Mouse (Mus musculus) WW6 (cell line): ENCODE results near the gene Slc6a21.
"Not testable (repeated sequence)": the region's sequence is repeated elsewhere in the genome, so short reads cannot be mapped to it uniquely, and the experiment has no call there.

Source experiments
- DNase-seq: peaks from one replicate; pipeline ENCODE4 v3.0.0-alpha.2; 2013; ENCODE audit warnings: low read depth, low spot score

The Slc6a21 gene

GRCm38 (mm10) chr7:45255822-45256221, 21.5 kb upstream of the Slc6a21 start:
- DNase-seq, result not testable (repeated sequence)

GRCm38 (mm10) chr7:45257063-45257840, 20.1 kb upstream of the Slc6a21 start:
- no peak for DNase-seq

GRCm38 (mm10) chr7:45259281-45259680, 18.0 kb upstream of the Slc6a21 start:
- no peak for DNase-seq

- no peak for DNase-seq
Measured at GRCm38 (mm10) chr7:45262266-45262665, 15.0 kb upstream of the Slc6a21 start.

GRCm38 (mm10) chr7:45263006-45263607, 14.2 kb upstream of the Slc6a21 start:
- no peak for DNase-seq

- no peak for DNase-seq
Measured at GRCm38 (mm10) chr7:45264348-45264747, 13.0 kb upstream of the Slc6a21 start.

- no peak for DNase-seq
Measured at GRCm38 (mm10) chr7:45265518-45265917, 11.8 kb upstream of the Slc6a21 start.

- no peak for DNase-seq
Measured at GRCm38 (mm10) chr7:45272786-45273412, 4.4 kb upstream of the Slc6a21 start.

GRCm38 (mm10) chr7:45273672-45274071, 3.6 kb upstream of the Slc6a21 start:
- DNase-seq, result no peak

- no peak for DNase-seq
Measured at GRCm38 (mm10) chr7:45286486-45286885, 9.2 kb downstream of the Slc6a21 start.

GRCm38 (mm10) chr7:45296626-45297025, 19.3 kb downstream of the Slc6a21 start:
- no peak for DNase-seq

- no peak for DNase-seq
Measured at GRCm38 (mm10) chr7:45297563-45297962, 20.2 kb downstream of the Slc6a21 start.

- DNase-seq, result no peak
Measured at GRCm38 (mm10) chr7:45299752-45300151, 22.4 kb downstream of the Slc6a21 start.

GRCm38 (mm10) chr7:45300270-45300669, 23.0 kb downstream of the Slc6a21 start:
- no peak for DNase-seq

GRCm38 (mm10) chr7:45302626-45303025, 25.3 kb downstream of the Slc6a21 start:
- DNase-seq, result no peak

GRCm38 (mm10) chr7:45304869-45305268, 27.6 kb downstream of the Slc6a21 start:
- DNase-seq, result no peak

GRCm38 (mm10) chr7:45305275-45305674, 28.0 kb downstream of the Slc6a21 start:
- peak; percentile 78 for DNase-seq

- no peak for DNase-seq
Measured at GRCm38 (mm10) chr7:45308551-45309240, 31.4 kb downstream of the Slc6a21 start.

GRCm38 (mm10) chr7:45309455-45309854, 32.1 kb downstream of the Slc6a21 start:
- peak; percentile 52 for DNase-seq

- DNase-seq, result no peak
Measured at GRCm38 (mm10) chr7:45312023-45312422, 34.7 kb downstream of the Slc6a21 start.

- DNase-seq, result no peak
Measured at GRCm38 (mm10) chr7:45312686-45313453, 35.6 kb downstream of the Slc6a21 start.
